Mouse (Mus musculus) c-Kit-negative CD71-positive TER-119-positive erythroid progenitor cells, embryonic 14.5 days (primary cell): ENCODE measurements around the gene Inpp4b.

Source experiments
- DNase-seq: peaks from one replicate; pipeline ENCODE4 v3.0.0-alpha.2; 2013; ENCODE audit warnings: low read depth, low spot score

Inpp4b gene

DNA sequence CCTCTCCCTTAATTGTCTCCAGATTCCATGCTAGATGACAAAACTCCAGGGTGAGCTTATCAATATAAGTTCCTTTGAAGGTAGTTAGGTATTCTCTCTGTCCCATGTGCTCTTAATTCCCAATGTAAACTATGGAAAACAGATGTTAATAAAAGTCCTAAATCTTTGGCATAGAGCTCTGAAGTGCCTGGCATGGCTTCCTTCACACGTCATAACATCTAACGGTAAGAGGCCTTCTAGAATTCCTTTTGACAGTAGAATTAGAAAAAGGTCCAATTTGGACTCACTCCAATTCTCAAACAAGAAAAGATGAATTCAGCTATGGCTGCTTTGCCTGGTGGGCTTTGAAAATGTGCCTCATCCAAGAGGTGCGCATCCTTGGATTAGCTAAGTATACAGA, 236.6 kb downstream of the Inpp4b start:
- no peak for DNase-seq

DNA sequence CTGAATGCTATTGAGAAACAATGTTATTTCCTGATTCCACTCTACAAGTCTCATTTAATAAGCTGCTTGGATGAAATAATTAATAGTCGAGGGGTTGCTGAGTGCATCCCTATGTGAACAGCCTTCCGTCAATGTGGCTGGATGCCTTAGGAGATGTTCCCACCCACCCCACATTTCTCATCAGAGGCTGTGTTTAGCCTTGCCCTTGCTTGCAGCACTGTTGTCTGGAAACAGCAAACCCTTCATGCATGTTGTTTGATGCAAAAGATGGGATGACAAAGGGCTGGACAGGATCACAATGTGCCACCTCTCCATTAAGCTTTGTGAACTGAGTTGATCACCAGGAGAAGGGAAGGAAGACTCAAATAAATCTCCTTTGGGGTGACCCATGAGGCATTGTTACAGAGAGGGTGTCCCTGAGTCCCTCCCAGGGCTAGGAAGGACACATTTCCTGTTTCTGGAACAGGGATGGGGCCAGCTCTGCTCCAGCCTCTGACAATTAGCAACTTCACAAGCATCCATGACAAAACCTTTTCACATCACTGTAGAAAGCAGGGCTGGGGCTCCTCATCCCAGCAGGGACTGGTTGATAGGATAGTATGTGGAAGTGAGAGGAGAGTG, 239.6 kb downstream of the Inpp4b start:
- DNase-seq = no peak

DNA sequence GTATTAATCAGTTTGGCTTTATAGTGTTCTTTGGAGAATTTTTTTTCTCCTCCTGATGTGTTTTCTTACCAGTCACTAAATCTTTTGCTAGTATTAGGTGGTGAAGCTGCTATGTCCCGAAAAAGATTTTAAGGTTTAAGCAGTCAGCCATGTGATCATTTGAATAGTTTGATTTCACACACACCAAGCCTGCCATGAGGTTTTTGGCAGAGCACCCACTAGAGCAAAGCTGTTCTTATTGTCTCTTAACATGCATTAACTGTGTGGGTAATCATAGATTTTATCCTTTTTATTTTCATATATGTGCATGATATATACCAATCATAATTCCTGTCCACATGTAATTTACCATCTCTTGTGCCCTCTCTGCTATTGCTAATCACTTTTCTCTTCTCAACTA, 240.6 kb downstream of the Inpp4b start:
- DNase-seq = no peak

DNA sequence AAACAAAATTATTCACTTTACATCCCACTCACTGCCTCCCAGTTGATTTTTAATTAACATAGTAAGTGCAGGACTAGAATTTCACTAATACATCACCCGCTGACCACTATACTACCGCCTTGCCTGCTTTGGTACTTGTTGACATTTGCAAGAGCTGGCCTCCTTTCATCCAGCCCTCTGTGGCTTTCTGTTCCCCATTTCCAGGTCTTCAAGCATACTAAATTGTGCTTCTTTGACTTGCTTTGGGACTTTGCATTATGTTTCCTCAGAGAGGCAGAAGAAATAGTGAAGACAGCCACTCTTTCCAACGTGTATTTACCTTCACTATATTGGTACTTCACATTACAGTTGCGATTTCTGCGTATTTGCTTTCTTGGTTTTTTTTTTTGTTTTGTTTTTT, 244.4 kb downstream of the Inpp4b start:
- no peak for DNase-seq

DNA sequence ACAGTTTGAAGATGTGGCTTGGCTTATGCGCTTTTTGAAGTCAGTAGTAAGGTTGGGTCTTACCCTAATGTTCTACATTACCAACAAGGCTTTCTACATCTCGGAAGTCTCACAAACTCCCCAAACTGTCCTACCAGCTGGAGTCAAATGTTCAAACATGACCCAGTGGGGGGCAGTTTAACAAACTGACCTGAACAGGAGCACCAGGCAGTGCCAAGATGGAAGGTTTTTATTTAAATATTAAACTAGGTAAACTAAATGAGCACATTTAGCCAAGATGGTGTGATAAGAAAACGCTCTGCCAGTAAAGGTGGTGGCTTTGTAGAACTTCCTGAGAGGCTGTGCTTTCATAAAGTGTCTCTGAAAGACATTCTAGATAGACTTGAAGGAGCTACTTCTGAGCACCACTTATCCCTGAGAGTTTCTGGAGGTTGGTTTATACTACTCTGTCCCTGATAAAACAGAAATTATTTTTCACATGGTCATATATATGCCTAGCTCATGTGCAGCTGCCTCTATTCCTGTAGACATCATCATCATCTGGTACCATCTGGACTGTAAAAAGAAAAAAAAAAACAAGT, 251.9 kb downstream of the Inpp4b start:
- DNase-seq = no peak

DNA sequence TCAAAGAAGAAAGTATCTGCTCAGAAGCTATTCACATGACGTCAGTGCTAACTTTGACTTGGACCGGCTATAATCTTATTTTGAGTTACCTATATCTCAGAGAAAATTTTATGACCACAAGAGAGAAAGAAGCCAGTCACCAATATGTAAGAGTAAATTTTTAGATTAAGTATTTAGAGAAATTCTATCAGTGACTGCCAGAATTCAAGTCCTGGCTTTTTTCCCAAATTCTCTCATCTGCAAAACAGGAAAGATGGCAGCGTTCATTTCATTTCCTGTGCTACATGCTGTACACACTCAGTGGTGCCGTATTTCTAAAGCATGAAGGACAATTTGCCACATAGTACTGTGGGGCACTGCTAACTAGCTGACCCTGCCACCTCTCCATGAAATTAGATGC, 256.9 kb downstream of the Inpp4b start:
- no peak for DNase-seq

DNA sequence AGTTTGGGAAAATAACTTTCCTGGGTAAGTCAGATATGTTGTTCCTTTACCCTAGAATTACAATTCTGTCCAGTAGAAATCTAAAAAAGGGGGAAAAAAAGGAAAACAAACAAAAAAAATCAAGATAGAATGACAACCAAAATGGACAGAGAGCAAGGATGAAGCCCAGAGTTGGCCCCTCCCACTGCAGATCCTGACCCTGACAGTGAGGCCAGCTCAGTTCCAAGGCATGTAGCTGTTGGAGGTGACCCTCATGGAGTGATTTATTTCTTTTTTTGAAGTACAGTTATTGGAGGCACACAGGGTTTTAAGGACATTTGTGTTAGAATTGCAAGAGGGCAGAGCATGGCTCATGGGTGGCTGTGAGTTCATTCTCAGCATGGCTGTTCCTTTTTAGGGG, 258.8 kb downstream of the Inpp4b start:
- DNase-seq = no peak

DNA sequence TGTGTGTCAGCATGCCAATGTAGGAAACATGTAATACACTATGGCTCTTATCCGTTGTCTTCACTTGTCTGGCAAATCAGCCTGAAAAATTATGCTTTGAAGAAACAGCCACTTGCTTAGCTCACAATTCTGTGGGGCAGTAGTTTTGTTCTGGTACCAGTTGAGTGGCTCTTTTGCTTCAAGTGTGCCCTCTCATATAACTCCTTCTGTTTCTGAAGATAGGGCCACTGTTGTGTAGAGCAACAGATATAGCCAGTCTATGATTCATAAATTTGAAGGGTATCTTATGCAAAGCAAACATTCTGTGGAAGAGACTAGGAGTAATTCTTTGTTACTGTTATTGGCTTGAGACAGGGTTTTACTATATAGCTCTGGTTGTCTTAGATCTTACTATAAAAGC, 265.7 kb downstream of the Inpp4b start:
- no peak for DNase-seq

DNA sequence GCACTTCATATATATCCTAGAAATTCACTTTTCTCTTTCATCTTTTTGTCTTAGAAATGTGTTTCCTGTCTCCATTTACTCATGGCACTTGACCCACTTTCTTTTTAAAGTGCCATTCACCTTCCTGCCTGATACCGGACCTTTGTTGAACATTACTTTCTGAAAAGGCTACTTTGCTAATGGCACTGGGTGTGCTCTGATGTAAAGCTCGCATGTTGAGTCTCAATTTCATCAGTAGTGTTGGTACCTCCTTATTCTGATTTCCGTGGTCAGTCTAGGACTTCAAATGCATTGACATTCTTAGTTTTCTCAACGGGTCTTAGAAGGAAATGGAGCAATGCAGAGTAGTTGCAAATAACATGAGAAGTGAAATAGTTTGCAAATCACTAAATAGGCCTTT, 266.7 kb downstream of the Inpp4b start:
- no peak for DNase-seq

DNA sequence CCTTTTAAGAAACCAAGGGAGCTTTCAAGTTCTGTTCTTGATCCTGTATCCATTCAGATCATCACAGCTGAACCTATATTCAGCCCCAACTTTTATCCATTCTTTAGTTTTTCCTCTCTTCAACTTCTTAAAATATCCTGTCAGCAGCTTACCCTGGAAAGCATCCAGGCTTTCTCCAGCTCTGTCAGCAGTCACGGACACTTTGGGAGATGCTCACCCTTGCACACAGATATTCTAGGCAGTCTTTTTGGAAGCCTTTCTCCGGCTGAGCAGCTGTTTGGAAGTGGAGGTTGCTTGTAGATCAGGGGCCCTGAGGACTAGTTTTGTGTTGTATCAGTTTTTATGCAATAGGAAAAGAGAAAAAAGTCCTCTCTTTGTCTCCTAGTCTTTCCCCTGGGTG, 270.3 kb downstream of the Inpp4b start:
- DNase-seq = no peak

DNA sequence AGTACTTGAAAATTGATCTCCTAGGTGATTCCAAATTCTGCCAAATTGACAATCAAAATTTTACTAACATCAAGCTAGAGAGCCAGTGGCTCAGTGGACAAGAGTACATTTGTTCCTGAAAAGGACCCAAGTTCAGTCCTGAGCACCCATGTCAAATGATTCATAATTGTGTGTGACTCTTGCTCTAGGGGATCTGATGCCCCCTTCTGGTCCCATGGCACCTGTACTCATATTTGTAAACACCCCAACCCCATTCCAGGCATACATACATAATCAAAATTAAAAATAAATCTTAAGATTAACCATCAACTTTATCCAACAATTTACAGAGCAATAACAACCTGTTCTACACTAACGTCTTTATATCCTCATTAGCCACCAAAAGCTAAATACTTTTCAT, 271.8 kb downstream of the Inpp4b start:
- no peak for DNase-seq

DNA sequence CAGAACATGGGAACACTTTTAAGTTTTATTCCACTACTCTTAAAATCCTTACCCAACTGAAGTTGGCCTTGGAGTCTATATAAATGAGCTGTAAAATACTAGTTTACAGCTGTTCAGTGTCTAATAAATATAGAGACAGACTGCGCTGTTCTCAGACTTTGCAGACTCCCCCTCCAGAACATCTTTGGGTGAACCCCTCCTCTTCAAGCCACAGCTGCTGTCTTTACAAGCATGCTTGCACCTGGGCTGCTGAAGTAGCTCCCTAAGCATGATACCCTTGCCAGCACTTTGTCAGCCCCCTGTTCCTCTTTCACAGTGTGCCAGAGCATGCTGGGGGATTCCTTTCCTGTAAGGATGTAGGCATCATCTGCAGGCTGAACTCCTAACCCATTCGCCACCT, 272.2 kb downstream of the Inpp4b start:
- DNase-seq = no peak

DNA sequence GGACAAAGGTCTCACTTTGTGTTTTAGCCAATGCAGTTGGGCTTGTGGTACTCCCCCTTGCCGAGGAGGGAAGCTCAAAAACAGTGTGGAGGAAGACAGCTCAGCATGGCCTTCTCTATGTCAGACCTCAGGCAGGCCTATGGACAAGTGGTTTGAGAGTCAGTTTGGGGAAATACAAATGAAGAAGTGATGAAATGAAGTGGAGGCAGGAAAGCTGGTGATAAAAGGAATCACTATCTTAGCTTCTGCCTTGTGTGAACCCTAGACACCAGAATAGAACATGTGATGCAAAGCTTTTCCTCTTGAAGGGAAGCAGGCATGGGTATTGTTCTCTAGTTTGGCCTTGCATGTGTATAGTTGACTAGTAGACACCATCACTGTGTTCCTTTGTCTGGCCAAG, 273.2 kb downstream of the Inpp4b start:
- no peak for DNase-seq

DNA sequence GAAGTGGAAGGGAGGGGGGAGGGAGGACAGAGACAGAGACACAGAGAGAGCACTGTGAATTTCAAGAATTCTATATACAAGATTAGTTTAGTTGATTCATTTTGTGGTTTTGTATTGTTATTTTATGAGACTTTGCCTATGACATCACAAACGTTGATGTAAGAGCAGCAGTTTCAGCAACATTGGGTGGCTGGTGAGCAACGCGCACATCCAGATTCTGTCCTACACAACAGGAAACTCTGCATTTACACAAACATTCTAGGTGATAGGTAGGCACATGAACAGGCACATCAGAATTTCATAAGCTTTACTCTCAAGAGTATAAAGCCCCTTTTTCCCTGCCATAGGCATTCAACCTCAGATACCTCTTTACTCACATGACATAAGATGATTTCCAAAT, 276.6 kb downstream of the Inpp4b start:
- no peak for DNase-seq

DNA sequence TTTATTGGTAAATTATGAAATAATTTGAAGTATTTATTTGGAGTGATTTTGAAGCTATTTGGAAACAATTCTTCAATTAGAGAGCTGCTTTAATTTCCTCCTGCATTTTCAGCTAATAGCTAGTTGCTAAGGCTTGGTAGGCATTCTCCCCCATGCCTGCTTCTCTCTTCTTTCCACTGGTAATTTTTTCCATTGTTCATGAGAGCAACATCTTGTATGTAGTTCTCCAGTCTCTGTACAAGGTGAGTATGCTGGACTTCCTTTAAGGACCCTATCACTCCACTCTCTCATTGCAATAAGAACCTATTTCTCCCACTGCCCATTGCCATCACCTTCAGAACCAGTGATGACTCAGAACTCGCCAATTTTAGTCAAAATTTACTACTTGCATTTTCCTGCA, 292.7 kb downstream of the Inpp4b start:
- no peak for DNase-seq

DNA sequence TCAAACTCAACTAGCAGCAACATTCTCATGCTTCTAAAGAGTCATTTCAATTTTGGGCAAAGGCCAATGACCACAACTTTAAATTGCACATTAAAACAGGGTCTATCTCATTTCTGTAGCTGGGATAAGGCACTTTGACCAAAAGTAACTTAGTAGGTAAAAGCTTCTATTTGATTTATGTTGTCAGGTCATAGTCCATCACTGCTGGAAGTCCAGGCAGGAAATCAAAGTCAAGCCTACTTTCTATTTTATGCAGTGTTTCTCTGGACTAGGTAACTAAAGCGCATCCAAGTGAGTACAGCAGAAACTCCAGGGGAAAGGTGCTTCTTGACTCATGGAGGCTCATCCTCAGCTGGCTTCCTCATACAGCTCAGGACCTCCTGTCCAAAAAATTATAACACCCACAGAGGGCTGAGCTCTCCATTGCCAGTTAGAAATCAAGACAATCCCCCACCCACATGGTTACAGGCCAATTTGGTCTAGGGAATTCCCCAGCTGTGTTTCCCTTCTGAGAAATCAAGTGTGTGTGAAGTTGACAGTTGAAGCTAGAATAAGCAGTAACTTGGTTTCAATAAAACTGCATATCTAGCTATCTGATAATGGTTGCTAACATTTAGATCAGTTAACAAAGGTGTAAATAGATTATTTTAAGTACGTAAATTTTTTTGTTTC, 293.7 kb downstream of the Inpp4b start:
- DNase-seq = no peak

DNA sequence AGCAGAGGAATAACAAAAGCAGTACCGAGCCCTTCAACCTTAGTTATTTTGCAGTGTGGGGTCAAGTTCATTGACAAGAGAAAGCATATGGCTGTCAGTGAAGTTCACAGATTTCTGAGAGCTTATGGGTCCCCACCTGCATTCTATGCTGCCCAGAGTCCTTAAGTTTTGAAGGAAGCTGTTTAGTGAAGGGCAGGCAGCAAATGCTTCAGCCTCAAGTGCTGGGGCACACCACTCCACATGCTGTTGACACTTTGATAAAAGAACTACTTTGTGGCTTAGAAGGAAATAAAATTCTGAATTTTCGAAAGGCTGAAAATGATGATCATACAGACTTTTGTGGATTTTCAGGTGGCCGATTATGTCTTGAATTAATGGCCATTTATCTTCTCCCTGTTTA, 296.1 kb downstream of the Inpp4b start:
- no peak for DNase-seq

DNA sequence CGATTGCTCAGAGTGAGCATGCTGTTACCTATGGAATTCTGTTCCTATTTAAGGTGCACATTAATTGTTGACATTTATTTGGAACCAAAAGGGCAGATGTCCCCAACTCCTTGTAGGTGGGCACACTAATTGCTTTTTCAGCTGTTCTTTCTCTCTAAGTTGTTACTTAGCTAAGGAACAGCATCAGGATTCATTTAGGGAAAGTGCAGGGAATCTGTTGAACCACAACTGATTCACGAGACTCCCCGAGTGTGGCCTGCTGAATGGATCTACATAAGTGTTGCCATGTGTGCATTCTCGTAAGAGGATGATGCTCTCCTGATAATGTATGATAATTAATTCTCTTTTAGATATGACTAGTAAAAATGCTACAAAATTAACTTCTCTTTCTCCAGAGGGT, 297.5 kb downstream of the Inpp4b start:
- DNase-seq = no peak

DNA sequence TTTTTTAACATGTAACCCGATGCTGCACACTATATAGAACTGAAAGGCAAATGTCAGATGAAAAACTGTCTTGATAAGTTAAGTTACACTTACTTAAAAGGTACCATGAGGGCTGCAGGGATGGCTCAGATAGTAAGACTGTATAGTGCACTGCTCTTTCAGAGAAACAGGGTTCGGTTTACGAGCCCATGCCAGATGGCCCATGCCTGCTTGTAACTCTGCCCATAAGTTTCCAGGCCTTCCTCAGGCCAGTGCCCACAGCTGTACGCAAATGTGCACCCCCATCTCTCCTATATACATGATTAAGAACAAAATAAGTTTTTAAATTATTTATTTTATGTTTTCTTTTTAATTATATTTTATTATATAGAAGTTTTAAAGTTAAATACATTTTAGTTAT, 300.7 kb downstream of the Inpp4b start:
- DNase-seq = no peak

DNA sequence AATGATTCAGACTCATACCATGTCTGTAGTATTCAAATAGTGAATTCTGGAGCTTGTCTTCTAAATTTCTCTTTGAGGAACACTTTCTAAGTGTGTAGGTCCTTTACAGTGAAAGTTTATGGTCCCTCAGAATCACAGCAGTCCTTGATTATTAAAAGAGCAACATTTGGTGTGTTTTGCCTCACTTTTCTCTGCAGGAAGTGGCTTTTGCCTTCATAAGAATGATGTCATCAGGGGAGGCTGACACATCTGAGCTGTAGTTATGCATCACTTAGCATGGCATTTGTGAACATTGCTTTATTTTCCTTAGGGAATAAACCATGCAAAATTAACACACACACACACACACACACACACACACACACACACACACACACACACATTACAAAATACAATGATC, 349.8 kb downstream of the Inpp4b start:
- no peak for DNase-seq

DNA sequence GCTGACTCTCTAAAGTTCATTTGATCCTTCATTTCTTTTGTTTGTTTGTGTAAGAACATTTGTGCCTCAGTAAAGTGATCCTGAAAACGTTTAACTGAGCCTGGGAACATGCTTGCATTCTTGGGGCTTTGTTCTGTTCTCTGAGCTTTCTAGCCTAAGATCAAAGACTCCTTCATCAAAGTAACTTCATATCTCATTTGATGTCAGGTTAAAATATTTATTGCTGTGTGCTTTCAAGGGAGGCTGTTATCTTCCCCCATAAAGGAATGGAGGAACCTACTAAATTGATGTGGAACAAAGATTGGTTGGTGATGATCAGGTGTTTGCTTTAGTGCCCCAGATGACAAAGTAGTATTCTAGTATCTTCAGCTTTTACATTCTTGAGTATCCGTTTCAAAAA, 352.5 kb downstream of the Inpp4b start:
- no peak for DNase-seq

DNA sequence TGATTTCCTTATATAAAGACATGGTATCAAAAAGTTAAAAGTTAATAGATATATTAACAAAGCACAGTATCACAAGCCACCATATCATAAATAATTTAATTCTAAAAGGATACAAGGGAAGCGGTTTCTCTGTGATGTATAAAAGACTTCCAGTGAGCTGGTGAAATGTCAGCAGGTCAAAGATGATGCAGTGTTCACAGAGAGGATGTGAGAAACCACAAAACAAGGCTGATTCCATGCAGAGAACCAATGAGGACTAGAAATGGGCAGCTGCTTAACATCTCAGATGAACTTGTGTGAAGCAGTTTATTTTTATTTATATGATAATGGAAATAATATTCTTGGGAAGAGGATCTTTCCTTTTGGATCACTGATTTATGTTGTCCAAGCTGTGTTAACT, 359.7 kb downstream of the Inpp4b start:
- no peak for DNase-seq

DNA sequence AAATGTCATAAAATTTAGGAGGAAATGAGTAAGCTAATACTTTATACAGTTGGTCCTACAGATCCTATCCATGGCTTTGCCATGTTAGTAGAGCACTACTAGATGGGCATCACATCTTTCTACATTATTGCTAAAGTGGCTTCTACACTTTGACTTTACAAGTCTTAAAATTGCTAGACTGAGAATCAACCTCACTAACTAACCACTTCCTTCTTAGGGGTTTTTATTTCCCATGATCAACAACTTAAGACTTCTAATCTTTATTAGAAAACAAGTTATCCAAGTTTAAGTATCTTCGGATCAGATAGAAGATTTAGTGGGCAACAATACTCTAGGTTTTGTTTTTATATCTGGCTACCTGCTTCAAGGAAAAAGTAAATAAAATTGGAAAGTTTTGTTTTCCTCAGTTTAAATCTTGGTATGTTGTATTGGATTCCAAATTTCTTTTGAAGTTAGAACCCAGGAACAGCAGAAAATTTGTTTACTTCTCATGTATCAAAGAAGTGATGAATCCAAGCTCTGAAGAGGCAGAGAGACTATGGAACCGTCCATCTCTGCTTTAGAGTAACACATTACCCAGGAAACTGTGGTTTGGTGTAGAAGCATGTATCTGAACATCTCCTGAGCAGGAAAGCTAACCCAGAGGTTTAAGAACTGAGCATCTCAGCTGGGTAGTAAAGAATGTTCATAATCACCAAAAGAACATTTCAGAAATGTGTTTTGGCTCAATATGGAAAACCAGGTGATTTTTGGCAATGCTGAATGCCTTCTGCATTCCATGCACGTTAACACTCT, 361.4 kb downstream of the Inpp4b start:
- DNase-seq = no peak
